Mouse (Mus musculus): ENCODE measurements at regions not wholly inside any gene's neighbourhood (a gene's known extent, or its start where the extent isn't known, plus 50 kb on each side); places are given as distances from the start of the nearest gene placed in this dataset.

DNA sequence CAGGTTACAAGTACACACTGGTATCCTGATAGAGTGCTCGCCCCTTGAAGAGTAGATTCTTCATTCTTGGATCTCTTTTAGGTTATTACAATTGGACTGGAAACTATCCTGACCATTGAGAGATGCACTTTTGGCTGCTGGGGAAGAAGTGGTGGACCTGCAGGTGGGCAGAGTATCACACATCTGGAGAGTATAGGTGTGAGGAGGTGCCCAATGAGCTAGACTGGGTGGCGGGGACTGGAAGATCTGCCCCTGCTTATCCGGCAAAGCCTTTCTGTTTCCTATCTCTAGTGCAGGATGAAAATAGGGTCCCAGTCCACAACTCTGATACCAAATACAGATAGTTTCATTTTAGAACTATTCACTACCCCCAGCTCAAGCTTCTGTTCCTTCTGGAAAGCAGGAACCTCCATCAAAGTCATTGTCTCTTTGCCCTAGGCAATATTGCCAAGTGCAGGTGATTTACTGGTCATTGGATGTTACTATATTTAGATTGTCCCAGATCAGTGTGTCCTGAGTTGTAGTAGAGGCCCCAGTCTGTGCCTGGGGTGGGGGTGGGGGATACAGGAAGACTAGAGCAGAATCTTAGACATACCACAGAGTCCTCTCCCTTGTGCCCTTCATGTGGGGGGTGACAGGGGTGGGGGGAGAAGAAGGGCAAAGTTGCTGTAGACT, 62.5 kb upstream of the Ube2e1 start:
- DNase-seq (ENCODE audit: inconsistent ontology term) = no peak

DNA sequence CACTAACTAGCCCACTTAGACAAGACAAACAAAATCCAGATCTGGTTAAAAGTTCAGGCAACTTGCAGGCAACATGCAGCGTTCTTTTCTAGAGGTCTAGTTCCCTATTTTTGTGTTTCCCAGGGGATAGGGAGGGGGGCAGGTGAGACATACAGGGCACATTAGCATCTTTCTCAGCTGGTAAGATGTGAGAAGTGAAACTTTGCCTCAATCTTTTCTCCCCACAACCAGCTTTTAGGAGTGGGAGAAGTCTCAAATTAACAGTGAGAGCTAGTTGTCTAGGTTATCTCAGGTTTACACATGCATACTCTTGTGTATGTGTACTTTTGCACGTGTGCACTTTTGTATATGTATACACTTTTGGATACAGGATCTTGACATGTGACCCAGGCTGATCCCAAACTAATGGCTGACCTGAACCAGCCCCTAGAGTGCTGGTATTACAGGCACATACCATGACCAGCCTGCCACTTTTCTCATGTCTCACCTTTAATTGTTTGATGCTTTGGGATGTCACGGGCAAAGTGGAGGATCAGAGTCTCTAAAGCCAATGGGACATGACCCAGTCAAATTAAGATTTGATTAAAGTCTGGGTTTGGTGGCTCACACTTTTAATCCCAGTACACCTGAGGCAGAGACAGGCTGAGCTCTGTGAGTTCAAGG, 60.3 kb upstream of the Ube2e1 start:
- no peak for DNase-seq (ENCODE audit: inconsistent ontology term)

DNA sequence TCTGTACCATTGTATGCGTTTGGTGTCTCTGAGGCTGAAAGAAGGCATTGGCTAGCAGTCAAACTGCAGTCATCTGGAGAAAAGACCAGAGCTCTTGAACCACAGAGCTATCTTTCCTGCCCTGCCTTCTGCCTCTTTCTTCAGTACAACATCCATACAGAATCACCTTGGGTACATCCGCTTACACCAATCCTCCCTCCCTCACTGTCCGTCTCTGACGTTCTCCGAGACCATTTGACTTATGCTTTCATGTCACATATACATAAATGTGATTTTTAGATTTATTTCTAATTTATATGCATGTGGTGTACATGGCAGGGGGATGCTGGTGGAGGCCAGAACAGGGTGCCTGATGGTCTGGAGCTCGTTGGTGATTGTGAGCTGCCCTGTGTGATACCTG, 57.7 kb upstream of the Ube2e1 start:
- DNase-seq (ENCODE audit: inconsistent ontology term) = no peak

DNA sequence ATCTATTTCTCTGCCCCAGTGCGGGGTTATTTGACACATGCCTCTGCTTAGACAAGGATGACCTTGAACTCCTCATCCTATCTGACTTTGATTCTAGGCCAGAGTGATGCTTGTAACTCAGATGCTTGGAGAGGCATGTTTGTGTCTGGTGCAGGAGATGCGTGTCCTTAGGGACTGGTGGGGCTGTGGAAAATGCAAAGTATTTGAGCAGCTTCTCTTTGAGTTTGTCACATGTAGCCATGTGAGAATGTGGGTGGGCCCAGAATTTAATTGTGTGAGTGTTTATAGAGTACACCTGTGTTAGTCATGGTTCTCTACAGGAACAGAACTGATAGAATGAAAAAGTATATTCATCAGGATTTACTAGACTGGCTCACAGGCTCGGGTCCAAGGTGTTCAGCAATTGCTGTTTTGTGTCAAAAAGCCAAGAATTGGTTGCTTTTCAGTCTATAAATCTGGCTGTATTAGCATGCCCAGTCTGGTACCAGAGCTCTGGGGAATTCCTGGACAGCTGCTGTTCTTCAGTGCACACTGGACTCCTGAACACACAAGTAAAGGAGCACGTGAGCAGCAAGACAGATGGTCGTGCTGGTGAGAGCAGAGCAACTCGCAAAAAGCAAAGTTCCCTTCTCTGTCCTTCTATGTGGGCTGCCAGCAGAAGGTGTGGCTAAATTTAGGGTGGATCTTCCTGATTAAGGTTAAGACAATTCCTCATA, 54.5 kb upstream of the Ube2e1 start:
- no peak for DNase-seq (ENCODE audit: inconsistent ontology term)
